Mouse (Mus musculus) limb, embryonic 14.5 days (tissue): ENCODE data around the gene Gm20388. TPM values are rescaled to one million over a fixed set of nuclear protein-coding genes. Genes with fewer than 3 reads are reported as not detected.

ENCODE experiments used
- ATAC-seq: fragments of 200-750 bp; cut with Nextera tagmentation; 2 replicates; pipeline ENCODE4 v1.8.0; 2017; ENCODE audit warnings: low read depth, moderate number of reproducible peaks, moderate TSS enrichment; ENCODE audit not compliant: low FRiP score
- DNase-seq: peaks from one replicate; pipeline ENCODE4 v3.0.0-alpha.2; 2015; ENCODE audit warnings: low spot score
- H3K27ac ChIP-seq: fragments of 300-500 bp; sonication (generic); replicated peaks from 2 replicates; pipeline ENCODE4 v1.5.1; 2014; ENCODE audit warnings: low read depth, mild to moderate bottlenecking, low read length, moderate library complexity, mixed read lengths
- H3K27me3 ChIP-seq: fragments of 300-500 bp; sonication (generic); 2 replicates; pipeline ENCODE4 v1.6.1; 2014; ENCODE audit warnings: low read length, mixed read lengths; ENCODE audit not compliant: control insufficient read depth, insufficient read depth
- H3K36me3 ChIP-seq: fragments of 300-500 bp; sonication (generic); 2 replicates; pipeline ENCODE4 v1.6.1; 2014; ENCODE audit warnings: mild to moderate bottlenecking, low read length, moderate library complexity, mixed read lengths; ENCODE audit not compliant: control insufficient read depth, insufficient read depth
- H3K4me1 ChIP-seq: fragments of 300-500 bp; sonication (generic); 2 replicates; pipeline ENCODE4 v1.6.1; 2014; ENCODE audit warnings: antibody characterized with exemption, low read length, mixed read lengths; ENCODE audit not compliant: control insufficient read depth, insufficient read depth
- H3K4me2 ChIP-seq: fragments of 300-500 bp; sonication (generic); replicated peaks from 2 replicates; pipeline ENCODE4 v1.6.1; 2014; ENCODE audit warnings: low read depth, mild to moderate bottlenecking, low read length, moderate library complexity; ENCODE audit not compliant: severe bottlenecking
- H3K4me3 ChIP-seq: fragments of 300-500 bp; sonication (generic); replicated peaks from 2 replicates; pipeline ENCODE4 v1.5.1; 2014; ENCODE audit warnings: low read length
- H3K9ac ChIP-seq: fragments of 300-500 bp; sonication (generic); 2 replicates; pipeline ENCODE4 v1.6.1; 2014; ENCODE audit warnings: mild to moderate bottlenecking, low read depth, low read length, moderate library complexity; ENCODE audit not compliant: severe bottlenecking
- H3K9me3 ChIP-seq: fragments of 300-500 bp; sonication (generic); 2 replicates; pipeline ENCODE4 v1.6.1; 2016; ENCODE audit warnings: low read length; ENCODE audit not compliant: control insufficient read depth
- POLR2A ChIP-seq: fragments of 200-500 bp; IDR thresholded peaks from 2 replicates; pipeline ENCODE4 v1.8.0; 2012; ENCODE audit warnings: inconsistent platforms, mild to moderate bottlenecking, moderate library complexity, borderline replicate concordance; ENCODE audit not compliant: insufficient read depth, insufficient read length; ENCODE audit errors: extremely low read depth
- WGBS: fragments of 180-500 bp; shearing (Covaris S2); extraction: QIAGEN DNeasy Blood & Tissue Kit; methylation state at CpG from one replicate; pipeline ENCODE4 v1.1.7; 2014; 5-methylcytosine and 5-hydroxymethylcytosine counted together
- polyA plus RNA-seq, 2 experiments: library from polyadenylated mRNA; depleted of rRNA in 1 of 2; stranded (reverse) in 1 of 2; unstranded in 1 of 2; fragments of >200 nt; fragmentation: Nextera tagmentation in 1 of 2; extraction: Ambion mirVana in 1 of 2; gene quantifications; 2 replicates each; pipeline versions ENCODE4 v1.2.1 to v1.2.3; 2012 to 2014

The Gm20388 gene
- polyA plus RNA-seq, 2 experiments: 1.9 to 49.9 TPM

DNA sequence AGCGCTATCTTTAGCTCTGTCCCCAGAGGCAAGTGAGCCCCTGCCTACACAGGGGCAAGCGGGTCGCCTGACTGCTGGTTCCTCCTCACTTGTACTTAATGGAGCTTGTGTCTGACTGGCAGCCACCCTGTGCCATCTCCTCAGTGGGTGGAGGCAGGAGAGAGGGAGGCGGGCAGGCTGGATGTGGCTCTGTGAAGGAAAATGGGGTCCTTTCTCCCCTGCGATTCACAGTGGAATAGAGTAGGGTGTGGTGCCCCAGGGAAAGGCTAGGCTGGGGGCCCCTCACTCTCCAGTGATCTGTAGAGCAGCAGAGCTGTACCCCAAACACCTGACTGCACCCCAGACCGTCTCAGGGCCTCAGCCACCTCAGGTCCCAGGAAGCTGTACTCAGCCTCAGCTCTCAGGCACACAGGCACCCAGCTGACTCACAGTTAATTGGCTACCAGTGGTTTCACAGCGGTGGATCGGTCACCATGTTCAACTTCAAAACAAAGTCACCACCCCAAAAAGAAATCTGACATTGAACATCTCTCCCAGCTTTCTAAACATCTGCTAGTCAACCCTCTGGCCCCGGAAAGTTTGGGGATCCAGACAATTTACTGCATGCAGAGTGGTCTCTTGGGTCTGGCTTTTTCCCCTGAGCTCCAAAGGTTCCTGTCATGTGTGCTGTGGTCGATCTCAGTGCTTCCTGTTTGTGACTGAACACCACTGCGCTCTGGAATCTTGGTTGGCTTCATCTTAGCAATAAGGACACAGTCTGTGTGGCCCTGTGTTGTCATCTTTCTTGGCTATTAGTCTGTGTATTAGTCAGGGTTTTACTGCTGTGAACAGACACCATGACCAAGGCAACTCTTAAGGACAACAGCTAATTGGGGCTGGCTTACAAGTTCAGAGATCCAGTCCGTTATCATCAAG, 2434.8 kb downstream of the Gm20388 start:
- H3K4me1 ChIP-seq: peaks cover 25% of the 10 kb centered on the region
- 47% methylated on average over 11 of the region's 12 CpGs for WGBS
- peaks cover 3% of the 10 kb centered on the region; the same call in 1 of the 2 replicates for H3K27me3 ChIP-seq
- ATAC-seq: no peak
- H3K4me2 ChIP-seq: no peak overlapping the region
- H3K4me3 ChIP-seq: no peak overlapping the region
- H3K36me3 ChIP-seq: no peaks in the 10 kb centered on the region
- DNase-seq: no peak
- H3K9me3 ChIP-seq: no peaks in the 10 kb centered on the region
- H3K9ac ChIP-seq: no peak overlapping the region
- no peak for TF ChIP-seq POLR2A
- H3K27ac ChIP-seq: no peak overlapping the region

GRCm38 (mm10) chr8:122347811-122348552, 2437.3 kb downstream of the Gm20388 start:
- no peaks in the 10 kb centered on the region for H3K9me3 ChIP-seq
- no peaks in the 10 kb centered on the region for H3K36me3 ChIP-seq
- no peak overlapping the region for H3K4me3 ChIP-seq
- H3K4me1 ChIP-seq: peaks cover 16% of the 10 kb centered on the region
- ATAC-seq (no peak), DNase-seq (no peak)
- TF ChIP-seq POLR2A: no peak
- no peak overlapping the region for H3K4me2 ChIP-seq
- H3K9ac ChIP-seq: no peak overlapping the region
- H3K27me3 ChIP-seq: peaks cover 3% of the 10 kb centered on the region; the same call in 1 of the 2 replicates
- no peak overlapping the region for H3K27ac ChIP-seq
- 70% methylated on average over 5 of the region's 5 CpGs for WGBS

DNA sequence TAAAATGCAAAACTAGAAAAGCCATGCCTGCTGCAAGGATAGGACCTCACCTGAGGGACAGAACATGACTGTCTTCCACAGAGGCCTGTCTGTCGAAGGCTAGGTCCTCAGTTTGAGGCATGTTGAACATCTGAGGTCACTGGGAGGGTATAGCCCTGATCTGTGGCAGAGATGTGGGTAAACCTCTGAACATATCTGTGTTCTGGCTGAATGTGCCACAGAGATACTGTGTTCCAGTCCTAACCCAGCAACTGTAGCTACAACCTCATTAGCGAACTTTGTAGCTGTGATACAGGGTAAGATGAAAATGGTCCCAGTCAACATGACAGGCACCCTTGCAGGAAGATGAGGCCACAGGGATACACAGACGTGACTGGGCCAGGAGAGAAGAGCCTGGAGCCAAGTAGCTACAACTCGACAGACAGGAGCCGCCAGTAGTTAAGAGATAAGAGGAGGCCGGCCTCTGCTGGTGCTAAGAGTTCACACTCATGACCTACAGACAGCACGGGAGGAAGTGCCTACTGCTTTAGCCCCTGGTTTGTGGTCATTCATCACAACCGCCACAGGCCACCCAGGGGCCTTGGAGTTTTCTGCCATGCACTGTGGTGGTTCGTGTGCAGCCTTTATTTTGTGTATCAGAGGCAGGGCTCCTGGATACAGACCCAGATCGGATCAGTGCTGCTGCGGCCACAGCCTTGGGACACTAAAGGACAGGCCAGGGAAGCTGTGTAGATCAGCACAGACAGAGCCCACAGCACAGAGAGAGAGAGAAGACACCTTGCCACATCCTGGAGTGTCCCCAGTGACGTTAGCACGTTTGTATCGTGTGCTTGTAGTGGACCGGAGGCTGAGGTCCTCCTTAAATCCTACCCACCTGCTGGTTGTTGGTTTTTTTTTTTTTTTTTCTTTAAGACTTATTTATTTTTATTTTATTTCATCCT, 2439.0 kb downstream of the Gm20388 start:
- Histone ChIP-seq H3K4me1 (peaks cover 3% of the 10 kb centered on the region; the same call in 1 of the 2 replicates), H3K4me2 (no peak overlapping the region), H3K36me3 (no peaks in the 10 kb centered on the region), H3K27me3 (no peaks in the 10 kb centered on the region), H3K4me3 (no peak overlapping the region), H3K27ac (no peak overlapping the region), H3K9ac (no peak overlapping the region), H3K9me3 (no peaks in the 10 kb centered on the region)
- DNase-seq (no peak), ATAC-seq (no peak)
- WGBS: 29% methylated on average over 15 of the region's 15 CpGs
- no peak for TF ChIP-seq POLR2A

GRCm38 (mm10) chr8:122350309-122351089, 2439.9 kb downstream of the Gm20388 start:
- no peak for DNase-seq
- no peak overlapping the region for H3K27ac ChIP-seq
- ATAC-seq: no peak
- H3K4me2 ChIP-seq: no peak overlapping the region
- no peak for TF ChIP-seq POLR2A
- no peak overlapping the region for H3K9ac ChIP-seq
- H3K9me3 ChIP-seq: no peaks in the 10 kb centered on the region
- no peaks in the 10 kb centered on the region for H3K36me3 ChIP-seq
- H3K27me3 ChIP-seq: no peaks in the 10 kb centered on the region
- no peak overlapping the region for H3K4me3 ChIP-seq
- H3K4me1 ChIP-seq: peaks cover 3% of the 10 kb centered on the region; the same call in 1 of the 2 replicates
- WGBS: 26% methylated on average over 11 of the region's 11 CpGs
